Mouse (Mus musculus): ENCODE results near the gene Rps6ka5. TPM values are rescaled to one million over a fixed set of nuclear protein-coding genes. Genes with fewer than 3 reads are reported as not detected.

Rps6ka5 gene
- polyA plus RNA-seq, 1 experiment from 2014 or later = 4.8 TPM

- H3K27ac ChIP-seq (replicated peaks; ENCODE audit: low read depth, low read length) = peak within 1 kb of the TSS; percentile 70
- 0% methylated on average over 3 of the region's 42 CpGs for WGBS
- peaks cover 6% of the 10 kb centered on the region for H3K4me1 ChIP-seq (ENCODE audit: control insufficient read depth, insufficient read depth, low read length)
- H3K9me3 ChIP-seq (ENCODE audit: control insufficient read depth, low read length) = no peaks in the 10 kb centered on the region
- no peaks in the 10 kb centered on the region for H3K36me3 ChIP-seq (ENCODE audit: control insufficient read depth, insufficient read depth, low read length)
- peak; percentile 27 for DNase-seq (ENCODE audit: low spot score)
- H3K4me2 ChIP-seq (ENCODE audit: low read depth, low read length) = peak within 1 kb of the TSS; percentile 84
- peak within 1 kb of the TSS; percentile 85 for H3K4me3 ChIP-seq (ENCODE audit: low read depth, low read length)
- H3K9ac ChIP-seq (ENCODE audit: low read depth, low read length) = peak within 1 kb of the TSS; percentile 95
- ATAC-seq (ENCODE audit: low read depth) = peak; percentile 86
- H3K27me3 ChIP-seq (replicated peaks; ENCODE audit: control insufficient read depth, insufficient read depth, low read length) = no peaks in the 10 kb centered on the region
These were observed 206.0 kb downstream of the Rps6ka5 start, which contains the start of gene Ttc7b for GRCm38 (mm10) chr12:100520794-100521186. Gene Ttc7b, minus strand, starts transcription at chr12:100520826.

DNA sequence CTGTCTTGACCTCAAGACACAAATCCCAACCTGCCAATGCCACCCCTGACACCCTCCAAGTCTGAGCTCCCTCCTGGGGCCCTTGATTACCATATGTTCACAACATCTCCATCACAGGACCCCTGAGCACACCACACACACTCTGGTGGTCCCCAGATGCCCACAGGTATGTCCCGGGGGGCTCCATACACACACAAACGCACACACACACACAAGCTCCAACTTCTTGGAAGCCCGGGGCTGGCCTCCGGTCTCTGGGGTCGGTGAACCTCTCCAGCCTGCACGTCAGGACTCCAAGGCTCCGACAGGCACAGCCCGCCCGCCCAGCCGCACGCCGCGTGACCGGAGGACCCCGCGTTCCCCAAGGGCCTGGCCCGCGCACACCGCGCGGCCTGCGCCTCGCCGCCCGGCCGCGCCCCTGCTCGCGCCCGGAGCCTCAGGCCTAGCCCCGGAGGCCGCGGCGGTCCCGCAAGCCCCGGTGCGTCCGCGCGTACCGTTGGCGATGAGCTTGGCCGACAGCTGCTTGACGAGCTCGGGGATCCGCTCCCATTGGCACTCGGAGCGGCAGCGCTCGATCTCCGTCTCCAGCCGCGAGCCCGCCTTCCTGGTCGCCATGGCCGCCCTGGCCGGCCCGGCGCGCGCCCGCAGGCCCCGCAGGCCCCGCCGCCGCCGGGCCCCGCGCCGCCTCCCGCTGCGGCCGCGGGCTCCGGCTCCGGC lies 206.5 kb downstream of the Rps6ka5 start:
- ATAC-seq (ENCODE audit: low read depth) (peak; percentile 67), DNase-seq (ENCODE audit: low spot score) (peak; percentile 37)
- Histone ChIP-seq H3K27me3 (replicated peaks; ENCODE audit: control insufficient read depth, insufficient read depth, low read length) (no peaks in the 10 kb centered on the region), H3K27ac (replicated peaks; ENCODE audit: low read depth, low read length) (peak overlapping the region; percentile 70), H3K4me2 (ENCODE audit: low read depth, low read length) (peak overlapping the region; percentile 84), H3K4me3 (ENCODE audit: low read depth, low read length) (peak overlapping the region; percentile 85), H3K9ac (ENCODE audit: low read depth, low read length) (peak overlapping the region; percentile 95), H3K9me3 (ENCODE audit: control insufficient read depth, low read length) (no peaks in the 10 kb centered on the region), H3K36me3 (ENCODE audit: control insufficient read depth, insufficient read depth, low read length) (no peaks in the 10 kb centered on the region), H3K4me1 (ENCODE audit: control insufficient read depth, insufficient read depth, low read length) (peaks cover 6% of the 10 kb centered on the region)
- WGBS = 0% methylated on average over 7 of the region's 76 CpGs

- Histone ChIP-seq H3K36me3 (ENCODE audit: control insufficient read depth, insufficient read depth, low read length) (peaks cover under 1% of the 10 kb centered on the region; the same call in 1 of the 2 replicates), H3K9me3 (ENCODE audit: control insufficient read depth, low read length) (no peaks in the 10 kb centered on the region), H3K27me3 (replicated peaks; ENCODE audit: control insufficient read depth, insufficient read depth, low read length) (no peaks in the 10 kb centered on the region), H3K27ac (replicated peaks; ENCODE audit: low read depth, low read length) (no peak overlapping the region), H3K4me3 (ENCODE audit: low read depth, low read length) (peak overlapping the region; percentile 85), H3K4me2 (ENCODE audit: low read depth, low read length) (peak overlapping the region; percentile 84), H3K4me1 (ENCODE audit: control insufficient read depth, insufficient read depth, low read length) (peaks cover 6% of the 10 kb centered on the region), H3K9ac (ENCODE audit: low read depth, low read length) (peak overlapping the region; percentile 95)
- 40% methylated on average over 7 of the region's 7 CpGs for WGBS
- no peak for ATAC-seq (ENCODE audit: low read depth)
- DNase-seq (ENCODE audit: low spot score) = peak; percentile 20
These were observed 207.1 kb downstream of the Rps6ka5 start for GRCm38 (mm10) chr12:100519684-100520076.

GRCm38 (mm10) chr12:100517371-100517770 lies 209.4 kb downstream of the Rps6ka5 start:
- ATAC-seq (ENCODE audit: low read depth) = no peak
- H3K36me3 ChIP-seq (ENCODE audit: control insufficient read depth, insufficient read depth, low read length) = peaks cover 7% of the 10 kb centered on the region; the same call in 1 of the 2 replicates
- no peaks in the 10 kb centered on the region for H3K9me3 ChIP-seq (ENCODE audit: control insufficient read depth, low read length)
- H3K27ac ChIP-seq (replicated peaks; ENCODE audit: low read depth, low read length) = no peak overlapping the region
- H3K27me3 ChIP-seq (replicated peaks; ENCODE audit: control insufficient read depth, insufficient read depth, low read length) = no peaks in the 10 kb centered on the region
- WGBS = 85% methylated on average over 9 of the region's 9 CpGs
- H3K4me2 ChIP-seq (ENCODE audit: low read depth, low read length) = no peak overlapping the region
- H3K4me3 ChIP-seq (ENCODE audit: low read depth, low read length) = no peak overlapping the region
- no peak for DNase-seq (ENCODE audit: low spot score)
- peaks cover 6% of the 10 kb centered on the region for H3K4me1 ChIP-seq (ENCODE audit: control insufficient read depth, insufficient read depth, low read length)
- H3K9ac ChIP-seq (ENCODE audit: low read depth, low read length) = no peak overlapping the region

GRCm38 (mm10) chr12:100516161-100516838 lies 210.5 kb downstream of the Rps6ka5 start:
- H3K4me2 ChIP-seq (ENCODE audit: low read depth, low read length) = no peak overlapping the region
- peaks cover 6% of the 10 kb centered on the region for H3K4me1 ChIP-seq (ENCODE audit: control insufficient read depth, insufficient read depth, low read length)
- no peak overlapping the region for H3K9ac ChIP-seq (ENCODE audit: low read depth, low read length)
- no peaks in the 10 kb centered on the region for H3K9me3 ChIP-seq (ENCODE audit: control insufficient read depth, low read length)
- peaks cover 10% of the 10 kb centered on the region; the same call in 1 of the 2 replicates for H3K36me3 ChIP-seq (ENCODE audit: control insufficient read depth, insufficient read depth, low read length)
- no peak overlapping the region for H3K27ac ChIP-seq (replicated peaks; ENCODE audit: low read depth, low read length)
- 91% methylated on average over 1 of the region's 1 CpGs for WGBS
- ATAC-seq (ENCODE audit: low read depth) = no peak
- H3K4me3 ChIP-seq (ENCODE audit: low read depth, low read length) = no peak overlapping the region
- DNase-seq (ENCODE audit: low spot score) = no peak
- no peaks in the 10 kb centered on the region for H3K27me3 ChIP-seq (replicated peaks; ENCODE audit: control insufficient read depth, insufficient read depth, low read length)

DNA sequence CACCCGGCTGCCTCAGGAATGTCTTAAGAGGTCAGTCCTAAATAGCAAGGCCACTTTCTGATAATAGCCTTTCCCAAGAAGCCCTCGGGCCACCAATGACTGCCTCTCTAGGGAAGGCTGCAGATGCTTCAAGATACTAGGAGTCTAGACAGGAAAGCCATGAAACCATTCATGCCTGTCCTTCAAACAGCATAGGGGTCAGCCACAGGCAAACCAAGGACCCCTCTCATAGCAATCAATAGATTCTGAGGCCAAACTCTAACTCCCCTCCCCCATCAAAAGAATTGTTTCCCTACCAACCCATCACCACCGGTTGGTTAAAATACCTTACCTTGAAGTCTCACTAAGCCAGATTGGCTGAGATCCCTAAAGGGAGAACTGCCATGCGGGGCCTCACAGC lies 211.3 kb downstream of the Rps6ka5 start:
- no peak overlapping the region for H3K4me3 ChIP-seq (ENCODE audit: low read depth, low read length)
- no peaks in the 10 kb centered on the region for H3K27me3 ChIP-seq (replicated peaks; ENCODE audit: control insufficient read depth, insufficient read depth, low read length)
- no peak for ATAC-seq (ENCODE audit: low read depth)
- H3K9me3 ChIP-seq (ENCODE audit: control insufficient read depth, low read length) = no peaks in the 10 kb centered on the region
- H3K4me1 ChIP-seq (ENCODE audit: control insufficient read depth, insufficient read depth, low read length) = peaks cover 4% of the 10 kb centered on the region
- 86% methylated on average over 4 of the region's 4 CpGs for WGBS
- H3K9ac ChIP-seq (ENCODE audit: low read depth, low read length) = no peak overlapping the region
- H3K4me2 ChIP-seq (ENCODE audit: low read depth, low read length) = no peak overlapping the region
- DNase-seq (ENCODE audit: low spot score) = no peak
- peaks cover 10% of the 10 kb centered on the region; the same call in 1 of the 2 replicates for H3K36me3 ChIP-seq (ENCODE audit: control insufficient read depth, insufficient read depth, low read length)
- no peak overlapping the region for H3K27ac ChIP-seq (replicated peaks; ENCODE audit: low read depth, low read length)

DNA sequence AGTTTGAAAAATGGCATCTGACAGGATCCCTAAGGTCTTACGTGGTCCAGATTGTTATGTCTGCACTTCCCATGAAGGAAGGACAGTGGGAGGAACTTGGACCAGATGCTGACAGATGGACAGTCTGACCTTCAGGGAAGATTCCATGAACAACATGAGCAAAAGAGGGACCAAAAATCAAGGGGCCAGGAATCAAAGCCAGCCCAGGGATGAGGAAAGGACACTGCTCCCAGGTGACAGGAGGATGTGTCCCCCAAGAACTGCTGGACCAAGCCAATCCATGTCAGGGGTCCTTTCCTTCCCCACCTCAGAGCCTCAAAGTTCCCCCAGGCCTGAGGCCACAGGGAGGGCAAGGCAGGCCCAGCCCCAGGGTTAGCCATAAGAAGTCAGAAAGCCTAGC lies 212.2 kb downstream of the Rps6ka5 start:
- peaks cover 10% of the 10 kb centered on the region; the same call in 1 of the 2 replicates for H3K36me3 ChIP-seq (ENCODE audit: control insufficient read depth, insufficient read depth, low read length)
- H3K9me3 ChIP-seq (ENCODE audit: control insufficient read depth, low read length) = no peaks in the 10 kb centered on the region
- DNase-seq (ENCODE audit: low spot score) = no peak
- H3K27me3 ChIP-seq (replicated peaks; ENCODE audit: control insufficient read depth, insufficient read depth, low read length) = no peaks in the 10 kb centered on the region
- no peak overlapping the region for H3K4me3 ChIP-seq (ENCODE audit: low read depth, low read length)
- peaks cover 2% of the 10 kb centered on the region for H3K4me1 ChIP-seq (ENCODE audit: control insufficient read depth, insufficient read depth, low read length)
- H3K4me2 ChIP-seq (ENCODE audit: low read depth, low read length) = no peak overlapping the region
- 79% methylated on average over 1 of the region's 1 CpGs for WGBS
- H3K9ac ChIP-seq (ENCODE audit: low read depth, low read length) = no peak overlapping the region
- H3K27ac ChIP-seq (replicated peaks; ENCODE audit: low read depth, low read length) = no peak overlapping the region
- ATAC-seq (ENCODE audit: low read depth) = no peak

- WGBS = 89% methylated on average over 5 of the region's 5 CpGs
These were observed 213.7 kb downstream of the Rps6ka5 start for GRCm38 (mm10) chr12:100513131-100513530.

More at GRCm38 (mm10) chr12:100513131-100513530, 213.7 kb downstream of the Rps6ka5 start:
- ATAC-seq (ENCODE audit: low read depth) = no peak
- Histone ChIP-seq H3K27me3 (replicated peaks; ENCODE audit: control insufficient read depth, insufficient read depth, low read length) (no peaks in the 10 kb centered on the region), H3K4me3 (ENCODE audit: low read depth, low read length) (no peak overlapping the region), H3K36me3 (ENCODE audit: control insufficient read depth, insufficient read depth, low read length) (peaks cover 10% of the 10 kb centered on the region; the same call in 1 of the 2 replicates), H3K9me3 (ENCODE audit: control insufficient read depth, low read length) (no peaks in the 10 kb centered on the region), H3K9ac (ENCODE audit: low read depth, low read length) (no peak overlapping the region), H3K4me1 (ENCODE audit: control insufficient read depth, insufficient read depth, low read length) (no peaks in the 10 kb centered on the region), H3K27ac (replicated peaks; ENCODE audit: low read depth, low read length) (no peak overlapping the region), H3K4me2 (ENCODE audit: low read depth, low read length) (no peak overlapping the region)
- DNase-seq (ENCODE audit: low spot score) = no peak

Measured in embryonic facial prominence, embryonic 14.5 days (tissue).